Comparison of ENCODE assay signal across 8 mouse cellular contexts in the genomic region with DNA sequence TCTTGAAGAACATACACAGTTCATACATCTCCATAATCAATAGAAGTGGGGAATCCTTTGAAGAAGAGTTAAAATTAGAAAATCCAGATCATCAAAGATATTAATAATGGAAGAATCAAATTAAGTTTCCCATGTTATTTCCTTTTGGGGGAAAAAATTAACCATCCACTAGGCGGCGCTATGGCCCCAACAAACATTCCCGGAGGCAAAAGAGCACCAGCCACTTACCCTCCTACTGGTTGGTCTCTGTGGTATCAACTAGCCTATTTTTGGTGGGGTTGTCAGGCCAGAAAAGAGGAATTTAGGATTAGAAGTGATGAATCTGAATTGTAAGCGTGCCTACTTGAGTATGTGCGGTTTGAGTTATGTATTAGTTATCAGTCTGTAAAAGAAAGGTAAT. TPM values are rescaled to one million over a fixed set of nuclear protein-coding genes. Genes with fewer than 3 reads are reported as not detected.
A peak's percentile ranks its signal among the peaks of the same experiment; 100 is the strongest.
DNase-seq lines count a peak whose midpoint lies in the region; ATAC-seq and TF ChIP-seq lines count a peak whose summit lies in the region.

No protein-coding gene starts in this region.

- TF ChIP-seq POLR2A in cerebellum, adult 2 months (IDR thresholded peaks at IDR 0.05; ENCODE audit: borderline replicate concordance, insufficient read depth, low read length), result no peak

- H3K27me3 ChIP-seq in cerebellum, adult 2 months (ENCODE audit: control insufficient read depth, insufficient read depth, low read length), result no peaks in the 10 kb centered on the region
- H3K27me3 ChIP-seq in midbrain, embryonic 10.5 days (ENCODE audit: low read depth, poor library complexity, severe bottlenecking), result no peaks in the 10 kb centered on the region
- H3K27me3 ChIP-seq in midbrain, embryonic 15.5 days (replicated peaks), result no peaks in the 10 kb centered on the region
- H3K27me3 ChIP-seq in liver, postnatal 0 days (ENCODE audit: insufficient read depth, low read length), result no peaks in the 10 kb centered on the region

- peaks cover 70% of the 10 kb centered on the region for H3K36me3 ChIP-seq in midbrain, embryonic 10.5 days
- H3K36me3 ChIP-seq in midbrain, embryonic 15.5 days (replicated peaks), result peaks cover 27% of the 10 kb centered on the region
- H3K36me3 ChIP-seq in liver, postnatal 0 days (replicated peaks; ENCODE audit: insufficient read depth, low read length), result peaks cover 33% of the 10 kb centered on the region

- no peak overlapping the region for H3K4me2 ChIP-seq in midbrain, embryonic 15.5 days
- H3K4me2 ChIP-seq in liver, postnatal 0 days (ENCODE audit: low read depth, low read length), result no peak overlapping the region

- H3K9ac ChIP-seq in midbrain, embryonic 15.5 days, result no peak overlapping the region
- H3K9ac ChIP-seq in liver, postnatal 0 days (replicated peaks), result no peak overlapping the region

- no peaks in the 10 kb centered on the region for H3K4me1 ChIP-seq in cerebellum, adult 2 months (ENCODE audit: control insufficient read depth, insufficient read depth, low read length)
- no peaks in the 10 kb centered on the region for H3K4me1 ChIP-seq in midbrain, embryonic 10.5 days
- H3K4me1 ChIP-seq in midbrain, embryonic 15.5 days, result no peaks in the 10 kb centered on the region
- H3K4me1 ChIP-seq in liver, postnatal 0 days (ENCODE audit: insufficient read depth), result no peaks in the 10 kb centered on the region

- 38% methylated on average over 5 of the region's 5 CpGs for WGBS in cerebellum, adult 2 months
- WGBS in midbrain, embryonic 10.5 days, result 40% methylated on average over 5 of the region's 5 CpGs
- WGBS in midbrain, embryonic 15.5 days, result 41% methylated on average over 5 of the region's 5 CpGs
- 25% methylated on average over 5 of the region's 5 CpGs for WGBS in liver, postnatal 0 days (ENCODE audit: insufficient replicate concordance)

- TF ChIP-seq CTCF in cerebellum, adult 2 months (IDR thresholded peaks at IDR 0.05; ENCODE audit: borderline replicate concordance, insufficient read depth, low read depth, low read length), result peak; percentile 64; the same call in 1 of the 2 replicates
- peak; percentile 87 for TF ChIP-seq CTCF in liver, postnatal 0 days (IDR thresholded peaks at IDR 0.05; ENCODE audit: low read depth)

- TF ChIP-seq EP300 in liver, postnatal 0 days (IDR thresholded peaks at IDR 0.05; ENCODE audit: low read depth), result no peak

- no peak overlapping the region for H3K4me3 ChIP-seq in cerebellum, adult 2 months (replicated peaks; ENCODE audit: insufficient read depth, low read depth, low read length)
- no peak overlapping the region for H3K4me3 ChIP-seq in midbrain, embryonic 10.5 days
- no peak overlapping the region for H3K4me3 ChIP-seq in midbrain, embryonic 15.5 days
- H3K4me3 ChIP-seq in liver, postnatal 0 days (ENCODE audit: low read depth, low read length), result no peak overlapping the region

- H3K9me3 ChIP-seq in midbrain, embryonic 10.5 days (replicated peaks), result no peaks in the 10 kb centered on the region
- H3K9me3 ChIP-seq in midbrain, embryonic 15.5 days, result no peaks in the 10 kb centered on the region
- H3K9me3 ChIP-seq in liver, postnatal 0 days (ENCODE audit: low read length), result no peaks in the 10 kb centered on the region

- ATAC-seq in midbrain, embryonic 15.5 days (replicated peaks), result no peak
- peak; percentile 46; the same call in 1 of the 2 replicates for ATAC-seq in erythroblast, adult 5-6 weeks (replicated peaks; ENCODE audit: low FRiP score, poor library complexity, severe bottlenecking)
- ATAC-seq in liver, postnatal 0 days, result peak; percentile 43; the same call in 1 of the 2 replicates

- DNase-seq in cerebellum, adult 2 months, result peak; percentile 15 to 30
- no peak for DNase-seq in cerebellum, adult 9-11 months
- peak; percentile 43 for DNase-seq in midbrain, embryonic 10.5 days (ENCODE audit: low spot score)
- DNase-seq in adrenal gland, postnatal 10 days, result peak; percentile 75
- DNase-seq in liver, postnatal 0 days, result peak; percentile 70
- DNase-seq in spleen, postnatal 10 days (ENCODE audit: low spot score in 2 of 2), result peak; percentile 64 to 80

- H3K27ac ChIP-seq in cerebellum, adult 2 months (ENCODE audit: insufficient read depth, low read length), result no peak overlapping the region
- H3K27ac ChIP-seq in midbrain, embryonic 10.5 days (replicated peaks), result no peak overlapping the region
- no peak overlapping the region for H3K27ac ChIP-seq in midbrain, embryonic 15.5 days
- H3K27ac ChIP-seq in liver, postnatal 0 days (ENCODE audit: low read depth), result no peak overlapping the region

RNA-seq across cellular contexts. Expression of gene Eif3j1, which starts 41.6 kb away (rescaled TPM):
- 20.5 and 22.2 TPM in 2 replicates for polyA plus RNA-seq in cerebellum, adult 2 months (2012; rRNA removed)
- 11.3 and 12.6 TPM in 2 replicates for polyA plus RNA-seq in midbrain, embryonic 10.5 days (2016; fragmentation: Nextera tagmentation; extraction: Ambion mirVana)
- polyA plus RNA-seq in midbrain, embryonic 15.5 days (2015; fragmentation: Nextera tagmentation; extraction: Ambion mirVana), result 11.2 and 11.7 TPM in 2 replicates
- 10 to 100 TPM; 16.8 to 16.9 TPM for total RNA-seq in adrenal gland, postnatal 10 days (2021)
- 5.0 and 6.7 TPM in 2 replicates for total RNA-seq in erythroblast, adult 5-6 weeks (2015; ENCODE audit: low replicate concordance)
- 14.5 and 21.5 TPM in 2 replicates for total RNA-seq in erythroblast, adult 5-6 weeks (2017; ENCODE audit: low replicate concordance)
- polyA plus RNA-seq in liver, postnatal 0 days (2015; fragmentation: Nextera tagmentation; extraction: Ambion mirVana), result 9.8 and 10.3 TPM in 2 replicates

RNA-seq across cellular contexts. Expression of gene Spg11, which starts 48.3 kb away (rescaled TPM):
- 9.8 and 10.7 TPM in 2 replicates for polyA plus RNA-seq in cerebellum, adult 2 months (2012; rRNA removed)
- polyA plus RNA-seq in midbrain, embryonic 10.5 days (2016; fragmentation: Nextera tagmentation; extraction: Ambion mirVana), result 10.7 and 11.8 TPM in 2 replicates
- polyA plus RNA-seq in midbrain, embryonic 15.5 days (2015; fragmentation: Nextera tagmentation; extraction: Ambion mirVana), result 8.2 and 8.3 TPM in 2 replicates
- total RNA-seq in adrenal gland, postnatal 10 days (2021), result 10 to 100 TPM; 14.6 to 16.7 TPM
- 2.5 and 4.4 TPM in 2 replicates for total RNA-seq in erythroblast, adult 5-6 weeks (2015; ENCODE audit: low replicate concordance)
- 4.5 and 5.6 TPM in 2 replicates for total RNA-seq in erythroblast, adult 5-6 weeks (2017; ENCODE audit: low replicate concordance)
- polyA plus RNA-seq in liver, postnatal 0 days (2015; fragmentation: Nextera tagmentation; extraction: Ambion mirVana), result 1.6 and 2.2 TPM in 2 replicates
